Mouse (Mus musculus) CD4-positive naive resting alpha-beta T cell, adult 76 days (primary cell): Measurements from ENCODE around the gene Olfr1243. TPM values are rescaled to one million over a fixed set of nuclear protein-coding genes. Genes with fewer than 3 reads are reported as not detected.

Experiments
- total RNA-seq: library from RNA; stranded (reverse); gene quantifications from one replicate; pipeline ENCODE4 v1.2.4, GENCODE M21; 2023

Olfr1243 gene
- not detected for total RNA-seq

GRCm38 (mm10) chr2:89531387-89531786 is at the start of gene Olfr1243:
Olfr1243 (minus strand) TSS chr2:89531487.

GRCm38 (mm10) chr2:89578347-89578746 is 47.1 kb upstream of the Olfr1243 start, which contains the start of gene Olfr1245:
Olfr1245 (minus strand) TSS chr2:89578447.

DNA sequence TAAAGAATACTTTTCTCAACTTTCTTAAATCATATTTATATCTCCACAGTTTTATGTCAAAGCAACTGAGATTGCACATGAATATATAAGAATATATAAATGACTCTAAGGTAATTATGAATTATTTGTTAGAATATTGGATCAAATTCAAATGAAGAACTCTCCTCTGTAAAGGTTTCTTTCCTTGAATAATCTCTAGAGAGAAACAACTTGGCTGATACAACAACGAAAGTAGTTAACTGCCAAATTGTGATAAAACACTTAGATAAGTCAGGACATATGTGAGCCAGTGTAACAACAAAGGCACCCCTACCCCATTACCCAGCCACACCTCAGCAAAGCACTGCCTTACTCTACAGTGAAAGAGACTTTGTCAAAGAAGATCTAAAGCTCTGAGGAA is 33.1 kb downstream of the Olfr1243 start, which contains the start of gene Olfr1242:
Gene Olfr1242 (minus strand): TSS at position 101 of the 400 bp plus-strand sequence.

GRCm38 (mm10) chr2:89487026-89487425 is 44.3 kb downstream of the Olfr1243 start, which contains the start of gene Olfr1241:
Olfr1241 (minus strand) TSS chr2:89487126.

Other genes with a start within 250 kb of the Olfr1243 start
- not detected for gene Olfr1229, start 243.5 kb downstream of the Olfr1243 start, total RNA-seq
- gene Olfr1230, start 234.2 kb downstream of the Olfr1243 start, total RNA-seq: not detected
- gene Olfr1231, start 224.4 kb downstream of the Olfr1243 start, total RNA-seq: not detected
- gene Olfr1232, start 201.8 kb downstream of the Olfr1243 start, total RNA-seq: not detected
- gene Olfr1233, start 189.1 kb downstream of the Olfr1243 start, total RNA-seq: not detected
- not detected for gene Olfr1234, start 166.6 kb downstream of the Olfr1243 start, total RNA-seq
- not detected for gene Olfr1238, start 121.8 kb downstream of the Olfr1243 start, total RNA-seq
- gene Olfr1239, start 111.1 kb downstream of the Olfr1243 start, total RNA-seq: not detected
- gene Olfr1240, start 88.5 kb downstream of the Olfr1243 start, total RNA-seq: not detected
- gene Olfr1241, start 44.4 kb downstream of the Olfr1243 start, total RNA-seq: not detected
- not detected for gene Olfr1242, start 33.2 kb downstream of the Olfr1243 start, total RNA-seq
- gene Olfr1245, start 47.0 kb upstream of the Olfr1243 start, total RNA-seq: not detected
- gene Olfr1246, start 61.7 kb upstream of the Olfr1243 start, total RNA-seq: not detected
- gene Olfr1247, start 82.6 kb upstream of the Olfr1243 start, total RNA-seq: not detected
- gene Olfr1248, start 86.8 kb upstream of the Olfr1243 start, total RNA-seq: not detected
- gene Olfr1249, start 103.5 kb upstream of the Olfr1243 start, total RNA-seq: not detected
- not detected for gene Olfr1250, start 130.0 kb upstream of the Olfr1243 start, total RNA-seq
- gene Olfr1251, start 140.4 kb upstream of the Olfr1243 start, total RNA-seq: not detected
- not detected for gene Olfr1252, start 193.5 kb upstream of the Olfr1243 start, total RNA-seq
- gene Olfr1253, start 225.6 kb upstream of the Olfr1243 start, total RNA-seq: not detected